Mouse (Mus musculus) ES-E14 (cell line): ENCODE results near the gene Ndel1. TPM values are rescaled to one million over a fixed set of nuclear protein-coding genes. Genes with fewer than 3 reads are reported as not detected.

Experiments used
- DNase-seq: peaks from one replicate; pipeline ENCODE4 v3.0.0-alpha.2; 2013; ENCODE audit warnings: low read depth, low spot score
- H3K27ac ChIP-seq: 2 replicates; pipeline ENCODE4 v1.5.1; 2012; ENCODE audit warnings: low read depth, mild to moderate bottlenecking, low read length, moderate library complexity, mixed read lengths; ENCODE audit not compliant: poor library complexity, insufficient read depth, severe bottlenecking
- H3K36me3 ChIP-seq: 2 replicates; pipeline ENCODE4 v1.6.1; 2012; ENCODE audit warnings: mild to moderate bottlenecking, low read length, moderate library complexity, mixed read lengths; ENCODE audit not compliant: control insufficient read depth, poor library complexity, insufficient read depth, severe bottlenecking
- H3K4me1 ChIP-seq, 2 experiments: fragments of 150-350 bp in 1 of 2; sonication (generic) in 1 of 2; 2 replicates each; pipeline ENCODE4 v1.6.1; 2012; ENCODE audit warnings: low read length in 2 of 2, mild to moderate bottlenecking in 1 of 2, mixed read lengths in 1 of 2; ENCODE audit not compliant: control insufficient read depth in 2 of 2, insufficient read depth in 2 of 2, poor library complexity in 1 of 2
- H3K4me3 ChIP-seq, 2 experiments: fragments of 150-350 bp in 1 of 2; sonication (generic) in 1 of 2; 2 replicates each; pipeline ENCODE4 v1.5.1; 2012; ENCODE audit warnings: low read length in 2 of 2, low read depth in 1 of 2, mild to moderate bottlenecking in 1 of 2, mixed read lengths in 1 of 2; ENCODE audit not compliant: insufficient read depth in 1 of 2, poor library complexity in 1 of 2, severe bottlenecking in 1 of 2
- H3K9ac ChIP-seq: 2 replicates; pipeline ENCODE4 v1.6.1; 2012; ENCODE audit warnings: low read depth, mild to moderate bottlenecking, low read length, mixed read lengths; ENCODE audit not compliant: poor library complexity, insufficient read depth, severe bottlenecking
- H3K9me3 ChIP-seq: fragments of 150-350 bp; sonication (generic); 2 replicates; pipeline ENCODE4 v1.6.1; 2012; ENCODE audit warnings: low read depth, mild to moderate bottlenecking, low read length; ENCODE audit not compliant: control insufficient read depth, insufficient read depth
- CHD2 ChIP-seq: IDR thresholded peaks from 2 replicates; pipeline ENCODE4 v1.6.1; 2014; ENCODE audit warnings: mild to moderate bottlenecking, low read depth, low read length, inconsistent platforms
- HCFC1 ChIP-seq: IDR thresholded peaks from 2 replicates; pipeline ENCODE4 v1.6.1; 2012; ENCODE audit warnings: low read length, inconsistent platforms, borderline replicate concordance; ENCODE audit not compliant: insufficient read depth
- MAFK ChIP-seq: IDR thresholded peaks from 2 replicates; pipeline ENCODE4 v1.6.1; 2014; ENCODE audit warnings: mild to moderate bottlenecking, low read depth, low read length, inconsistent platforms; ENCODE audit not compliant: insufficient read depth
- ZC3H11A ChIP-seq: IDR thresholded peaks from 2 replicates; pipeline ENCODE4 v1.6.1; 2012; ENCODE audit warnings: low read depth, mild to moderate bottlenecking, inconsistent platforms, low read length, borderline replicate concordance
- ZNF384 ChIP-seq: IDR thresholded peaks from 2 replicates; pipeline ENCODE4 v1.6.1; 2012; ENCODE audit warnings: low read depth, low read length, inconsistent platforms
- in situ Hi-C, 2 experiments: fragments of 600-800 bp; cut with MboI; formaldehyde crosslinking; loops; one replicate each; pipeline ENCODE4 v1.15.1; 2025; ENCODE audit warnings: low sequenced_read_pairs in 2 of 2, inconsistent platforms in 1 of 2; ENCODE audit not compliant: unreplicated experiment in 2 of 2
- total RNA-seq: library from RNA; depleted of rRNA; stranded (reverse); fragments of 300-350 nt; gene quantifications from 2 replicates; pipeline ENCODE4 v1.2.3, GENCODE M21; 2012

The Ndel1 gene
- total RNA-seq, 1 experiment, result 40.1 TPM

- Histone ChIP-seq H3K4me3 (peak overlapping the region in 1 of 2 experiments; percentile 39; a peak in 1 of 4 replicates), H3K9me3 (no peaks in the 10 kb centered on the region), H3K9ac (peak overlapping the region; percentile 41; the same call in 1 of the 2 replicates), H3K36me3 (peaks cover 57% of the 10 kb centered on the region), H3K27ac (peak overlapping the region; percentile 1; the same call in 1 of the 2 replicates), H3K4me1 (peaks cover 3 to 14% of the 10 kb centered on the region in 2 experiments; a peak in 2 of 4 replicates)
- TF ChIP-seq CHD2 (no peak), HCFC1 (no peak), ZC3H11A (no peak), MAFK (no peak)
- no peak for DNase-seq
- in situ Hi-C loops, result no loop called here
Measured at GRCm38 (mm10) chr11:68811881-68812577, 59.6 kb downstream of the Ndel1 start.

GRCm38 (mm10) chr11:68807787-68808186, 63.9 kb downstream of the Ndel1 start:
- Histone ChIP-seq H3K9ac (no peak overlapping the region), H3K9me3 (no peaks in the 10 kb centered on the region), H3K4me3 (no peak overlapping the region), H3K27ac (no peak overlapping the region), H3K4me1 (peaks cover 3 to 12% of the 10 kb centered on the region in 2 experiments; a peak in 2 of 4 replicates), H3K36me3 (peaks cover 59% of the 10 kb centered on the region)
- DNase-seq, result no peak
- in situ Hi-C loops, result no loop called here
- TF ChIP-seq ZC3H11A (no peak), MAFK (no peak), CHD2 (no peak), ZNF384 (no peak), HCFC1 (no peak)

GRCm38 (mm10) chr11:68805148-68805547, 66.5 kb downstream of the Ndel1 start:
- peaks cover 63% of the 10 kb centered on the region for H3K36me3 ChIP-seq

GRCm38 (mm10) chr11:68798258-68798657, 73.4 kb downstream of the Ndel1 start:
- in situ Hi-C loops, result no loop called here
- H3K9ac ChIP-seq, result no peak overlapping the region
- TF ChIP-seq ZC3H11A, result no peak
- no peak for TF ChIP-seq MAFK
- TF ChIP-seq ZNF384, result no peak
- no peak for TF ChIP-seq HCFC1
- TF ChIP-seq CHD2, result no peak
- H3K4me1 ChIP-seq, result no peaks in the 10 kb centered on the region
- H3K9me3 ChIP-seq, result no peaks in the 10 kb centered on the region
- peaks cover 64% of the 10 kb centered on the region for H3K36me3 ChIP-seq
- no peak overlapping the region for H3K4me3 ChIP-seq
- no peak overlapping the region for H3K27ac ChIP-seq
- no peak for DNase-seq

More at GRCm38 (mm10) chr11:68805148-68805547, 66.5 kb downstream of the Ndel1 start:
- H3K4me3 ChIP-seq, result no peak overlapping the region
- no peak for DNase-seq
- in situ Hi-C loops, result no loop called here
- H3K27ac ChIP-seq, result no peak overlapping the region
- no peak overlapping the region for H3K9ac ChIP-seq
- no peaks in the 10 kb centered on the region; a peak in 1 of 4 replicates for H3K4me1 ChIP-seq
- H3K9me3 ChIP-seq, result no peaks in the 10 kb centered on the region
- TF ChIP-seq ZC3H11A (no peak), MAFK (no peak), HCFC1 (no peak), ZNF384 (no peak), CHD2 (no peak)
